Mouse (Mus musculus): ENCODE measurements around the gene Becn1.
A peak's percentile ranks its signal among the peaks of the same experiment; 100 is the strongest.

Gene Becn1

DNA sequence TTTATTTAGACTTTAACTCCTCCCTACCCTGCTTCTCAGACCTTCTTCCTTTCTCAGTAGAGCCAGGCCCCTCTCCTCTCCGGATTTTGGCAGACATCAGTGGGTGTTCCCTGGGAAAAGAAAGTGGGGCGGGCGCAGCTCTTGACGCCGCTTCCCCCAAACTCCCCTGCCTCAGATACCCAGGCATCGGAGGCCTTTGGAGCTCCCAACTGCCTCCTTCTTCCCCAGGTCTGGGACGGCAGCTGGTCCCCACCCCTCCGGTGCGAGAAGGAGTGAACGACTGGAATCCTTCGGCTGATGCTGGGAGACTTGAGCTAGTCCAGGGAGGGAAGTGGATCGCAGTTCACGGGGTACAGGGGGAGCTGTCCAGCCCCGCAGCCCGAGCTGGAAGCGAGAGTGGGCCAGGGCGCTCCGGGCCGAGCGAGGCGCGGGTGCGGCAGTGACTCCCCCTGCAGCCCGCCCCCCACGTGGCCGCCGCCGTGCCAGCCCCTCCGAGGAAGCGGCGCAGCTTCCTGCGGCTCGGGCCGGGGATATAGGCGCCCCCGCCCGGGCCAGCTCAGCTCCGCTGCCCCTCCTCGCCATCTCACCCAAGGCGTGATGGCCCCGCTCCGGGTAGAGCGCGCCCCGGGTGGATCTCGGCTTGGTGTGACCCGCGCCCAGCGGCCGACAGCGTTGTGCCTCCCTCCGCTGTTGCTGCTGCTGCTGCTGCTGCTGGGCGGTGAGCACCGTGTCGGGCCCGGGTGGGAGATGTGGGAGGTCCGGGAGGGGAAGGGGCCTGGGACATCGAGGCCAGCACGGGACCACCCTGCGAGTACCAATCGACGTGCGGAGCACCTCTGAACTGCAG, 56.0 kb downstream of the Becn1 start, which contains the start of gene Ramp2:
Gene Ramp2, plus strand, starts transcription at position 174 of the 847 bp plus-strand sequence.
- peak in 1 of 2 experiments; percentile 65 for DNase-seq (ENCODE audit: low spot score in 2 of 2)

GRCm38 (mm10) chr11:101245071-101245470, 57.0 kb downstream of the Becn1 start:
- DNase-seq (ENCODE audit: low spot score in 2 of 2), result no peak

GRCm38 (mm10) chr11:101238071-101238647, 63.9 kb downstream of the Becn1 start:
- DNase-seq (ENCODE audit: low spot score in 2 of 2), result no peak

GRCm38 (mm10) chr11:101236782-101237181, 65.3 kb downstream of the Becn1 start:
- no peak for DNase-seq (ENCODE audit: low spot score in 2 of 2)

Data from urinary bladder, postnatal 4 days (tissue).